Mouse (Mus musculus): ENCODE data around the gene Adprh. TPM values are rescaled to one million over a fixed set of nuclear protein-coding genes. Genes with fewer than 3 reads are reported as not detected.
A peak's percentile ranks its signal among the peaks of the same experiment; 100 is the strongest.

Adprh gene
- total and polyA plus RNA-seq, 3 experiments: 23.4 to 27.9 (median 25.2) TPM

- no peak overlapping the region for H3K9ac ChIP-seq (ENCODE audit: low read depth, low read length)
- TF ChIP-seq CTCF (IDR thresholded peaks at IDR 0.05) (no peak), EP300 (IDR thresholded peaks at IDR 0.05; ENCODE audit: insufficient read depth, low read depth, low read length) (no peak)
- H3K79me2 ChIP-seq (replicated peaks; ENCODE audit: control insufficient read depth, insufficient read depth, low read length): no peaks in the 10 kb centered on the region
- intact Hi-C loops (cut with DNase I): no loop called here
- DNase-seq: no peak
- no peaks in the 10 kb centered on the region for H3K27me3 ChIP-seq (ENCODE audit: control insufficient read depth, insufficient read depth, low read length)
- peaks cover 1% of the 10 kb centered on the region; the same call in 1 of the 2 replicates for H3K4me1 ChIP-seq (ENCODE audit: control insufficient read depth, insufficient read depth, low read length)
- WGBS: 87% methylated on average over 6 of the region's 6 CpGs
- no peak overlapping the region for H3K4me3 ChIP-seq
- no peaks in the 10 kb centered on the region for H3K36me3 ChIP-seq (ENCODE audit: control insufficient read depth, insufficient read depth, low read length)
- no peak overlapping the region for H3K27ac ChIP-seq
Observed at GRCm38 (mm10) chr16:38401468-38401867, 51.0 kb downstream of the Adprh start.

- Histone ChIP-seq H3K4me1 (ENCODE audit: control insufficient read depth, insufficient read depth, low read length) (peaks cover 1% of the 10 kb centered on the region; the same call in 1 of the 2 replicates), H3K27me3 (ENCODE audit: control insufficient read depth, insufficient read depth, low read length) (no peaks in the 10 kb centered on the region), H3K79me2 (replicated peaks; ENCODE audit: control insufficient read depth, insufficient read depth, low read length) (no peaks in the 10 kb centered on the region), H3K9ac (ENCODE audit: low read depth, low read length) (no peak overlapping the region), H3K36me3 (ENCODE audit: control insufficient read depth, insufficient read depth, low read length) (no peaks in the 10 kb centered on the region), H3K4me3 (no peak overlapping the region), H3K27ac (peak overlapping the region; percentile 75)
- DNase-seq: no peak
- intact Hi-C loops (cut with DNase I): no loop called here
- TF ChIP-seq EP300 (IDR thresholded peaks at IDR 0.05; ENCODE audit: insufficient read depth, low read depth, low read length) (no peak), POLR2A (IDR thresholded peaks at IDR 0.05; ENCODE audit: insufficient read depth, low read depth, low read length) (no peak), CTCF (IDR thresholded peaks at IDR 0.05) (no peak)
- 85% methylated on average over 9 of the region's 9 CpGs for WGBS
Observed at GRCm38 (mm10) chr16:38400311-38400960, 52.1 kb downstream of the Adprh start.

GRCm38 (mm10) chr16:38399531-38400231 lies 52.8 kb downstream of the Adprh start:
- intact Hi-C loops (cut with DNase I): loop anchor here (5.0 kb wide), 1 partner anchor 83 kb away; no protein-coding TSS in a partner anchor
- peak; percentile 57 to 73 for DNase-seq
- Histone ChIP-seq H3K4me3 (peak overlapping the region; percentile 26; the same call in 1 of the 2 replicates), H3K79me2 (replicated peaks; ENCODE audit: control insufficient read depth, insufficient read depth, low read length) (no peaks in the 10 kb centered on the region), H3K36me3 (ENCODE audit: control insufficient read depth, insufficient read depth, low read length) (no peaks in the 10 kb centered on the region), H3K9ac (ENCODE audit: low read depth, low read length) (no peak overlapping the region), H3K4me1 (ENCODE audit: control insufficient read depth, insufficient read depth, low read length) (peaks cover 1% of the 10 kb centered on the region; the same call in 1 of the 2 replicates), H3K27ac (peak overlapping the region; percentile 75), H3K27me3 (ENCODE audit: control insufficient read depth, insufficient read depth, low read length) (no peaks in the 10 kb centered on the region)
- TF ChIP-seq CTCF (IDR thresholded peaks at IDR 0.05) (no peak), EP300 (IDR thresholded peaks at IDR 0.05; ENCODE audit: insufficient read depth, low read depth, low read length) (no peak)
- 21% methylated on average over 17 of the region's 17 CpGs for WGBS

GRCm38 (mm10) chr16:38399076-38399475 lies 53.4 kb downstream of the Adprh start:
- WGBS: 72% methylated on average over 3 of the region's 3 CpGs
- Histone ChIP-seq H3K27me3 (ENCODE audit: control insufficient read depth, insufficient read depth, low read length) (no peaks in the 10 kb centered on the region), H3K4me3 (no peak overlapping the region), H3K27ac (peak overlapping the region; percentile 75), H3K9ac (ENCODE audit: low read depth, low read length) (no peak overlapping the region), H3K36me3 (ENCODE audit: control insufficient read depth, insufficient read depth, low read length) (no peaks in the 10 kb centered on the region), H3K4me1 (ENCODE audit: control insufficient read depth, insufficient read depth, low read length) (peaks cover 3% of the 10 kb centered on the region), H3K79me2 (replicated peaks; ENCODE audit: control insufficient read depth, insufficient read depth, low read length) (no peaks in the 10 kb centered on the region)
- no peak for TF ChIP-seq CTCF (IDR thresholded peaks at IDR 0.05)
- no peak for TF ChIP-seq EP300 (IDR thresholded peaks at IDR 0.05; ENCODE audit: insufficient read depth, low read depth, low read length)
- TF ChIP-seq POLR2A (IDR thresholded peaks at IDR 0.05; ENCODE audit: insufficient read depth, low read depth, low read length): no peak
- intact Hi-C loops (cut with DNase I): loop anchor here (5.0 kb wide), 1 partner anchor 83 kb away; no protein-coding TSS in a partner anchor
- DNase-seq: no peak

- Histone ChIP-seq H3K27ac (no peak overlapping the region), H3K27me3 (ENCODE audit: control insufficient read depth, insufficient read depth, low read length) (no peaks in the 10 kb centered on the region), H3K4me3 (no peak overlapping the region), H3K4me1 (ENCODE audit: control insufficient read depth, insufficient read depth, low read length) (peaks cover 3% of the 10 kb centered on the region), H3K79me2 (replicated peaks; ENCODE audit: control insufficient read depth, insufficient read depth, low read length) (no peaks in the 10 kb centered on the region), H3K9ac (ENCODE audit: low read depth, low read length) (no peak overlapping the region), H3K36me3 (ENCODE audit: control insufficient read depth, insufficient read depth, low read length) (no peaks in the 10 kb centered on the region)
- no peak for DNase-seq
- TF ChIP-seq EP300 (IDR thresholded peaks at IDR 0.05; ENCODE audit: insufficient read depth, low read depth, low read length) (no peak), CTCF (IDR thresholded peaks at IDR 0.05) (no peak), POLR2A (IDR thresholded peaks at IDR 0.05; ENCODE audit: insufficient read depth, low read depth, low read length) (no peak)
- intact Hi-C loops (cut with DNase I): loop anchor here (5.0 kb wide), 1 partner anchor 84 kb away; no protein-coding TSS in a partner anchor
- WGBS: 96% methylated on average over 6 of the region's 6 CpGs
Observed at GRCm38 (mm10) chr16:38398266-38398665, 54.2 kb downstream of the Adprh start.

- no peak overlapping the region; the same call in 1 of the 2 replicates for H3K4me3 ChIP-seq
- TF ChIP-seq POLR2A (IDR thresholded peaks at IDR 0.05; ENCODE audit: insufficient read depth, low read depth, low read length): no peak
- no peak for TF ChIP-seq EP300 (IDR thresholded peaks at IDR 0.05; ENCODE audit: insufficient read depth, low read depth, low read length)
- TF ChIP-seq CTCF (IDR thresholded peaks at IDR 0.05): no peak
- peaks cover 5% of the 10 kb centered on the region for H3K4me1 ChIP-seq (ENCODE audit: control insufficient read depth, insufficient read depth, low read length)
- H3K9ac ChIP-seq (ENCODE audit: low read depth, low read length): no peak overlapping the region
- WGBS: 27% methylated on average over 13 of the region's 13 CpGs
- H3K36me3 ChIP-seq (ENCODE audit: control insufficient read depth, insufficient read depth, low read length): no peaks in the 10 kb centered on the region
- DNase-seq: peak; percentile 69 to 73
- H3K27me3 ChIP-seq (ENCODE audit: control insufficient read depth, insufficient read depth, low read length): no peaks in the 10 kb centered on the region
- intact Hi-C loops (cut with DNase I): loop anchor here (5.0 kb wide), 1 partner anchor 86 kb away; no protein-coding TSS in a partner anchor
- peak overlapping the region; percentile 34; the same call in 1 of the 2 replicates for H3K27ac ChIP-seq
- no peaks in the 10 kb centered on the region for H3K79me2 ChIP-seq (replicated peaks; ENCODE audit: control insufficient read depth, insufficient read depth, low read length)
Observed at GRCm38 (mm10) chr16:38396155-38396554, 56.3 kb downstream of the Adprh start.

Data from heart, adult 2 months (tissue).